Mouse (Mus musculus) kidney, embryonic 14.5 days (tissue): Measurements from ENCODE around the gene Spata16. TPM values are rescaled to one million over a fixed set of nuclear protein-coding genes. Genes with fewer than 3 reads are reported as not detected.

Experiments used
- ATAC-seq: fragments of 200-750 bp; cut with Nextera tagmentation; 2 replicates; pipeline ENCODE4 v1.8.0; 2017; ENCODE audit warnings: moderate number of reproducible peaks, mild to moderate bottlenecking, moderate TSS enrichment, moderate library complexity; ENCODE audit not compliant: low FRiP score, low TSS enrichment
- H3K27ac ChIP-seq: fragments of 300-500 bp; sonication (generic); 2 replicates; pipeline ENCODE4 v1.5.1; 2014; ENCODE audit warnings: low read depth, mild to moderate bottlenecking, low read length, moderate library complexity, mixed read lengths
- H3K27me3 ChIP-seq: fragments of 300-500 bp; sonication (generic); 2 replicates; pipeline ENCODE4 v1.6.1; 2014; ENCODE audit warnings: mild to moderate bottlenecking, low read length; ENCODE audit not compliant: control insufficient read depth, insufficient read depth
- H3K36me3 ChIP-seq: fragments of 300-500 bp; sonication (generic); 2 replicates; pipeline ENCODE4 v1.6.1; 2014; ENCODE audit warnings: low read length, mixed read lengths; ENCODE audit not compliant: control insufficient read depth, insufficient read depth
- H3K4me1 ChIP-seq: fragments of 300-500 bp; sonication (generic); 2 replicates; pipeline ENCODE4 v1.6.1; 2014; ENCODE audit warnings: low read length, mixed read lengths; ENCODE audit not compliant: control insufficient read depth, insufficient read depth
- H3K4me2 ChIP-seq: fragments of 300-500 bp; sonication (generic); replicated peaks from 2 replicates; pipeline ENCODE4 v1.6.1; 2014; ENCODE audit warnings: low read depth, mild to moderate bottlenecking, low read length
- H3K4me3 ChIP-seq: fragments of 300-500 bp; sonication (generic); 2 replicates; pipeline ENCODE4 v1.5.1; 2014; ENCODE audit warnings: mild to moderate bottlenecking, low read length
- H3K9ac ChIP-seq: fragments of 300-500 bp; sonication (generic); 2 replicates; pipeline ENCODE4 v1.6.1; 2014; ENCODE audit warnings: low read depth, mild to moderate bottlenecking, low read length, moderate library complexity
- H3K9me3 ChIP-seq: fragments of 300-500 bp; sonication (generic); 2 replicates; pipeline ENCODE4 v1.6.1; 2016; ENCODE audit warnings: low read length; ENCODE audit not compliant: control insufficient read depth
- WGBS: fragments of 180-500 bp; shearing (Covaris S2); extraction: QIAGEN DNeasy Blood & Tissue Kit; methylation state at CpG from one replicate; pipeline ENCODE4 v1.1.7; 2014; 5-methylcytosine and 5-hydroxymethylcytosine counted together
- polyA plus RNA-seq: library from polyadenylated mRNA; unstranded; fragments of >200 nt; fragmentation: Nextera tagmentation; extraction: Ambion mirVana; gene quantifications from 2 replicates; pipeline ENCODE4 v1.2.1, GENCODE M21; 2014

Spata16 gene
- polyA plus RNA-seq, 1 experiment from 2014 or later, result not detected

GRCm38 (mm10) chr3:26980371-26980770 is 343.0 kb downstream of the Spata16 start:
- 94% methylated on average over 3 of the region's 3 CpGs for WGBS
- ATAC-seq, result no peak

GRCm38 (mm10) chr3:26981979-26982623 is 344.7 kb downstream of the Spata16 start:
- 36% methylated on average over 6 of the region's 6 CpGs for WGBS
- ATAC-seq, result no peak
- Histone ChIP-seq H3K9ac (no peak overlapping the region), H3K9me3 (no peaks in the 10 kb centered on the region), H3K4me1 (peaks cover 2% of the 10 kb centered on the region; the same call in 1 of the 2 replicates), H3K4me2 (no peak overlapping the region), H3K27ac (no peak overlapping the region), H3K36me3 (no peaks in the 10 kb centered on the region), H3K4me3 (no peak overlapping the region), H3K27me3 (no peaks in the 10 kb centered on the region)

More at GRCm38 (mm10) chr3:26980371-26980770, 343.0 kb downstream of the Spata16 start:
- H3K9me3 ChIP-seq, result no peaks in the 10 kb centered on the region
- H3K36me3 ChIP-seq, result no peaks in the 10 kb centered on the region
- no peaks in the 10 kb centered on the region for H3K27me3 ChIP-seq
- no peak overlapping the region for H3K4me2 ChIP-seq
- H3K4me3 ChIP-seq, result no peak overlapping the region
- no peak overlapping the region for H3K27ac ChIP-seq
- peaks cover 2% of the 10 kb centered on the region; the same call in 1 of the 2 replicates for H3K4me1 ChIP-seq
- H3K9ac ChIP-seq, result no peak overlapping the region

GRCm38 (mm10) chr3:26983749-26984148 is 346.3 kb downstream of the Spata16 start:
- H3K27ac ChIP-seq, result no peak overlapping the region
- WGBS, result 67% methylated on average over 6 of the region's 6 CpGs
- H3K36me3 ChIP-seq, result no peaks in the 10 kb centered on the region
- ATAC-seq, result no peak
- no peaks in the 10 kb centered on the region for H3K9me3 ChIP-seq
- no peak overlapping the region for H3K4me2 ChIP-seq
- no peak overlapping the region for H3K4me3 ChIP-seq
- H3K9ac ChIP-seq, result no peak overlapping the region
- H3K4me1 ChIP-seq, result peaks cover 2% of the 10 kb centered on the region; the same call in 1 of the 2 replicates
- H3K27me3 ChIP-seq, result no peaks in the 10 kb centered on the region

GRCm38 (mm10) chr3:27006844-27007243 is 369.4 kb downstream of the Spata16 start:
- H3K4me1 ChIP-seq, result no peaks in the 10 kb centered on the region
- no peak overlapping the region for H3K4me2 ChIP-seq
- no peak overlapping the region for H3K4me3 ChIP-seq
- H3K9me3 ChIP-seq, result no peaks in the 10 kb centered on the region
- H3K9ac ChIP-seq, result no peak overlapping the region
- ATAC-seq, result no peak
- H3K27me3 ChIP-seq, result no peaks in the 10 kb centered on the region
- WGBS, result 68% methylated on average over 1 of the region's 1 CpGs
- H3K27ac ChIP-seq, result no peak overlapping the region
- H3K36me3 ChIP-seq, result no peaks in the 10 kb centered on the region

GRCm38 (mm10) chr3:27027957-27028356 is 390.5 kb downstream of the Spata16 start:
- H3K27ac ChIP-seq, result no peak overlapping the region
- H3K4me2 ChIP-seq, result no peak overlapping the region
- WGBS, result 77% methylated on average over 3 of the region's 3 CpGs
- H3K36me3 ChIP-seq, result no peaks in the 10 kb centered on the region
- H3K4me3 ChIP-seq, result no peak overlapping the region
- no peaks in the 10 kb centered on the region for H3K9me3 ChIP-seq
- H3K4me1 ChIP-seq, result no peaks in the 10 kb centered on the region
- H3K27me3 ChIP-seq, result no peaks in the 10 kb centered on the region
- H3K9ac ChIP-seq, result no peak overlapping the region
- ATAC-seq, result no peak

- Histone ChIP-seq H3K9me3 (no peaks in the 10 kb centered on the region), H3K4me3 (no peak overlapping the region), H3K36me3 (no peaks in the 10 kb centered on the region), H3K4me2 (no peak overlapping the region), H3K27ac (no peak overlapping the region), H3K9ac (no peak overlapping the region), H3K4me1 (no peaks in the 10 kb centered on the region), H3K27me3 (no peaks in the 10 kb centered on the region)
- no peak for ATAC-seq
Measured at GRCm38 (mm10) chr3:27028526-27028925, 391.1 kb downstream of the Spata16 start.

GRCm38 (mm10) chr3:27030067-27030857 is 392.8 kb downstream of the Spata16 start:
- no peaks in the 10 kb centered on the region for H3K36me3 ChIP-seq
- H3K9me3 ChIP-seq, result no peaks in the 10 kb centered on the region
- no peak overlapping the region for H3K27ac ChIP-seq
- no peak for ATAC-seq
- 84% methylated on average over 8 of the region's 8 CpGs for WGBS
- H3K4me1 ChIP-seq, result no peaks in the 10 kb centered on the region
- no peak overlapping the region for H3K4me2 ChIP-seq
- H3K4me3 ChIP-seq, result no peak overlapping the region
- H3K27me3 ChIP-seq, result no peaks in the 10 kb centered on the region
- no peak overlapping the region for H3K9ac ChIP-seq
